Mouse (Mus musculus) right cerebral cortex, postnatal 25 days (tissue): ENCODE results near the gene Prcc.

Experiments used
- DNase-seq: peaks from one replicate; pipeline ENCODE4 v3.0.0; 2022

Gene Prcc

GRCm38 (mm10) chr3:87885281-87886003 lies at the start of gene Prcc:
Gene Prcc (minus strand): TSS chr3:87885608.
- DNase-seq, result peak; percentile 91

DNA sequence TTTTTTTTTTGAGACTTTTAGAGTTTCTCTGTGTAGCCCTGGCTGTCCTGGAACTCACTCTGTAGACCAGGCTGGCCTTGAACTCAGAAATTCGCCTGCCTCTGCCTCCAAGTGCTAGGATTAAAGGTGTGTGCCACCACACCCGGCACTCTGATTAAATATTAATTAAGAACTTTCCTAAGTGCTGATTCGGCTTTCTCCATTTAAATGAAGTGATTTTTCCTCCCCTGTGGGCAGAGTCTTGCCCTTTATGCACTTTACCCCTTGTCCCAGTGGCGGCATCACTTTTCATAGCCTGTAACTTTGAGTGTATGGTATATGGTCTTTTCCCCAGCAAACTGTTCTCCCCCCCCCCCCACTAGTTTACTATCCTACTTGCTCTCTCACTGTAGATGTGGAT lies 49.8 kb upstream of the Prcc start:
- DNase-seq, result no peak

- no peak for DNase-seq
Observed at GRCm38 (mm10) chr3:87934501-87934900, 49.1 kb upstream of the Prcc start.

GRCm38 (mm10) chr3:87934026-87934425 lies 48.6 kb upstream of the Prcc start:
- DNase-seq, result no peak

- peak; percentile 98 for DNase-seq
Observed at GRCm38 (mm10) chr3:87930078-87930795, 44.8 kb upstream of the Prcc start, which contains the start of the genes Isg20l2 and Rrnad1. Gene Isg20l2 (plus strand): TSS chr3:87930314. Gene Rrnad1 (minus strand): TSS chr3:87930717.

- DNase-seq, result no peak
Observed at GRCm38 (mm10) chr3:87929341-87930077, 44.1 kb upstream of the Prcc start.

- DNase-seq, result no peak
Observed at GRCm38 (mm10) chr3:87927452-87927851, 42.0 kb upstream of the Prcc start.

GRCm38 (mm10) chr3:87924996-87925395 lies 39.6 kb upstream of the Prcc start:
- no peak for DNase-seq

GRCm38 (mm10) chr3:87920270-87920943 lies 35.0 kb upstream of the Prcc start:
- DNase-seq, result no peak

DNA sequence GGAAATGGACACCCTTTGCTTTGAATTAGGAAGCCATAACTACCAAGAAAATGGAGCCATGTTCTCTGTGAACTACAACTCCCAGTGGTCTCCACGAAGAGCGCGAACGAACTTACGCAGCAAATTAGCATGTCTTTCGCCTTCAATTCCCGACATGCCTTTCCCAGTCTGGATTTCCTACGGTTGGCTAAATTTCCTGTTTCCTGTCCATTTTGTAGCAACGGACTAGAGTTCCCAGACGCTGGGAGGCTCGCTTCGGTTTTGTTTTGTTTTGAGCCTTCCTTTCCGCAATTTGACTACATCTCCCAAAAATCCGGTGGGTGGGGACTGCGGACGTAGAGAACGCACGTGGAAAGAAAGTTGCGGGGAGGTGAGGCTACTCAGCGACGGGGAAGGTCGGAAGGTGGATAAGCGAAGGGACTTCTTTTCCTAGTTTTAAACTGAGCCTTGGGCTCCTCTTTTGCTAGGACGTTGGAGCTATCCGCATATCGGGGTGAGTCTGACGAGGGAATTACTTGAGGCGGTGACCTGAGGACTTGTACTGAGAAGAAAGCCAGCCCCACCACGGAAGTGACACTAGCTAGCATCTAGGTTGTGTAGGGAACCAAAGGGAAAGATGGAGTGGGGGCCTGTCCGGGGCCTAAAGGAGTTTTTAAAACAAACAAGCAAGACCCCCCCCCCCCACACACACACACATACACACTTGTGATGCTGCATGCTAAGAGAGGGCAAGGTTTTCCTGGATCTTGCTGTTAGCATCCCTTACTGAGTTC lies 34.1 kb upstream of the Prcc start, which contains the start of gene Mrpl24:
Gene Mrpl24, plus strand, starts transcription at position 171 of the 773 bp plus-strand sequence.
- DNase-seq, result peak; percentile 84

GRCm38 (mm10) chr3:87918551-87918950 lies 33.1 kb upstream of the Prcc start:
- DNase-seq, result no peak

DNA sequence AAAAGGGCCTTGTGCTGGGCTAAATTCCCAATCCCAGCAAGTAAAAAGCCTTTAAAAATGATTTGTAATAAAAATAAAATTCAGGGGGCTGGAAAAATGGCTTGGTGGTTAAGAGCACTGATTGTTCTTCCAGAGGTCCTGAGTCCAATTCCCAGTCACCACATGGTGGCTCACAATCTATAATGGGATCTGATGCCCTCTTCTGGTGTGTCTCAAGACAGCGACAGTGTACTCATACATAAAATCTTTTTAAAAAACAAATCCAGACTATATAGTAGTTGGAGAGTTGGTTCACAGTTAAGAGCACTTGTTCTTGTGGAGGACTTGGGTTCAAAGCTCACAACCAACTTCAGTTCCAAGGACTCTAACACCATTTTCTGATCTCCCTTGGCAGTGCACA lies 31.6 kb upstream of the Prcc start:
- no peak for DNase-seq

DNA sequence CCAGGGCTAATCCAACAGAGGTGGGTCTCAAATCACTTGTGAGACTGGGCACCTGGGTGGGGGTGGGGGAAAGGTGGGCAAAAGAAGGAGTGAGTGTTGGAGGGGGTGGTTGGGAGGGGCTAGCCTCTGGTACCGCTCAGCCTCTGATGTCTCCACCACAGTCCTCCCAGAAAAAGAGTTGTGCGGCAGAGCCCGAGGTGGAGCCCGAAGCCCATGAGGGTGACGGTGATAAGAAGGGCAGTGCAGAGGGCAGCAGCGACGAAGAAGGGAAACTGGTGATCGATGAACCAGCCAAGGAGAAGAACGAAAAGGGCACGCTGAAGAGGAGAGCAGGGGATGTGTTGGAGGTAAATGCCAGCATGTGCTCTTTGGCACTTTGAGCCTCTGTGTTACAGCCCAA lies 28.5 kb upstream of the Prcc start:
- no peak for DNase-seq

- DNase-seq, result no peak
Observed at GRCm38 (mm10) chr3:87913491-87913890, 28.1 kb upstream of the Prcc start.

- DNase-seq, result no peak
Observed at GRCm38 (mm10) chr3:87910573-87911141, 25.2 kb upstream of the Prcc start.

GRCm38 (mm10) chr3:87909874-87910273 lies 24.5 kb upstream of the Prcc start:
- DNase-seq, result no peak

- DNase-seq, result no peak
Observed at GRCm38 (mm10) chr3:87909381-87909780, 24.0 kb upstream of the Prcc start.

DNA sequence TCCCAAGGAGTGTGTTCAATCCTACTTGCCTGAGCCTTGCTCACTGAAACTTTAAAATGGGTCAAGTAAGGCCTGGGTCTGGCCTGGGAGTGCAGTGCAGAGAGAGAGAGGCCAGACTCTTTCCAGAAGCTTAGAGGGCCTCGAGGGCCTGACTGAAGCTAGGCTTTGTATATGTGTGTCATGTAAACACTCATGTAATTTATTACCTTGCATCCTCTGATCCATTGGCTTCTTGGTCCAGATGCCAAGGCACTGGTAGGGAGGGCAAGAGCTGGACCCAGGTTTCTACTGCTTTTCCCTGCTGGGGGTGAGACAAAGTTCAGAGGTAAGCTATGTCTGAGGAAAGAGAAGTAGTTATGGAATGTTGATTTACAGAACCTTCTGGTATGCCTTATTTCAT lies 22.5 kb upstream of the Prcc start:
- DNase-seq, result no peak

DNA sequence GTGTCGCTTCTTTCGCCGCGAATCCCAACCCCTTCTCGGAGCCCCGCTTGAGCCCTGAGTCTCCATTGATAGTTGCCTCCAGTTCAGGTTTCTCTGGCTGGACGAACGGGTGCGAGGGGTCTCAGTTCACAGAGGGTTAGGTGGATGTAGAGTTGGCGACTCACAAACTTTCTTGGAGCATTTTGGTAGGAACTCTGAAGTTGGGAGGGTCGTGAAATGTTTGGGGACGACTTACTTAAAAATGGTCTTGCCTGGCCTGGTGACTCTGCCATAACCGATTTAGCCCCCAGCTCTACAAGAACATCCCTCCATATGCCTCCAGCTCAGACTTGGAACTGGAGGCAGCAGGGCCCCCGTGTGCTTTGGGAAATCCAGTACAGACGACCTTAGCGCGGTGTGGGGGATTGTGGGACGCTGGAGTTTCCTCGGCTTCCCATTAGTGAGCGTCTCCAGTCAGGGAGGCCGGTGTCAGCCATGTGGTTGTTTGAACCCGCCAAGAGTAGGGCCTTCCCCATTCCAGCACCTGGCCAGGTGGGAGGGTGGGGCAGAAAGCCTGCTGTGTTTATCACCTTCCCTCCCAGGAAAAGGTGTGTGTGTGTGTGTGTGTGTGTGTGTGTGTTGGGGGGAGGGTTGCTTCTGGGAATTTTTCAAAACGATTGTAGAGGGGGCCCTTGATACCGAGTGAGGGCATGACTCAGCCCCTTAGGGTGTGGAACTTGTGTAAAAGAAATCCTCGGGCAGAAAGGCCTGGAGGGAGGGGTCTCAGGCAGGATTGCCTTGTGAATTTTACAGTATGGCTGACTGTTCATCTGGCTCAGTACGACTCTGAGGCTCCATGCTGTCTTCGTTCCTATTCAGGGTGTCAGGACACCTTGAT lies 21.8 kb upstream of the Prcc start:
- peak; percentile 29 for DNase-seq

DNA sequence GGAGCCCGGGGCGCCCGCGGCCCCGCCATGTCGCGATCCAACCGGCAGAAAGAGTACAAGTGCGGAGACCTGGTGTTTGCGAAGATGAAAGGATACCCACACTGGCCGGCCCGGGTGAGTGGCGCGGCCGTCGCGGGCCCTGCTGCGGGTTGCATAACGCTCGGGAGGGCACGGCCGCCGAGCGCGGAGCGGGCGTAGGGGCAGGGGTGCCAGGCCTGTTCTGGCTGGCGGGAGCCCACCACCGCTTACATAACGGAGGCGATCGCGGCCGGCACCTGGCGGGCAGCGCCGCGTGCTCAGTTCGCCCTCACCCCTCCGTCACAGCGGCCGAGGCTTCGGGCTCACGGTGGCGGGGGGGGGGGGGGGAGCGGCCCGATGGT lies 21.2 kb upstream of the Prcc start:
- DNase-seq, result no peak
